Mouse (Mus musculus): Measurements from ENCODE around the gene Kctd5. TPM values are rescaled to one million over a fixed set of nuclear protein-coding genes. Genes with fewer than 3 reads are reported as not detected.
"Not testable (repeated sequence)": the region's sequence is repeated elsewhere in the genome, so short reads cannot be mapped to it uniquely, and the experiment has no call there.

The Kctd5 gene
- polyA plus RNA-seq, 2 experiments = 57.8 to 60.2 TPM

DNA sequence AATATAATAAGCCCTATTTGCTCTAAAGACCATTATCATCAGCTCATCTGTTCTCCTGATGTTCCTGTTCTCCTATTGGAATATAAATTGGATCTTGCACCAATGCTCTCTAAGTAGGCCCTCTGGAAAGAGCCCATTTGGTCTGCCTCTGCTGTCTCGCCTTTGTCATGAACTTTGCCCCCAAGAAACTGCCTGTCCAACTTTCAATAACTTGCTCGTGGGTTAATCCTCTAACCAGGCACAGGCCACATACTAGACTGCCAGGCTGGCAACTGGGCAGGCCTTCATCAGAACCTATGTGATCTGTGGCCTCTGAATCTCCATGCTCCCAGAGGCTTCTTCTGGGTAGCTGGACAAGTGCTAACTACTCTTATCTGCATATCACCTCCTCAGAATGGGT lies 31.8 kb upstream of the Kctd5 start:
- no peak overlapping the region for H3K9ac ChIP-seq (ENCODE audit: low read depth, low read length, severe bottlenecking)
- H3K27ac ChIP-seq (replicated peaks; ENCODE audit: low read depth, low read length) = no peak overlapping the region
- ATAC-seq (ENCODE audit: low FRiP score, low read depth) (no peak), DNase-seq (ENCODE audit: low spot score) (no peak)
- no peaks in the 10 kb centered on the region for H3K4me1 ChIP-seq (ENCODE audit: control insufficient read depth, insufficient read depth, low read length)
- H3K36me3 ChIP-seq (ENCODE audit: control insufficient read depth, insufficient read depth, low read length) = peaks cover 58% of the 10 kb centered on the region
- H3K9me3 ChIP-seq (ENCODE audit: control insufficient read depth, low read length) = no peaks in the 10 kb centered on the region
- H3K4me2 ChIP-seq (replicated peaks; ENCODE audit: low read depth, low read length, severe bottlenecking) = no peak overlapping the region
- 83% methylated on average over 2 of the region's 2 CpGs for WGBS
- H3K27me3 ChIP-seq (ENCODE audit: control insufficient read depth, insufficient read depth, low read length) = no peaks in the 10 kb centered on the region
- no peak for TF ChIP-seq POLR2A (IDR thresholded peaks at IDR 0.05; ENCODE audit: borderline replicate concordance, extremely low read depth, insufficient read depth, insufficient read length)
- no peak overlapping the region for H3K4me3 ChIP-seq (replicated peaks; ENCODE audit: low read length)

DNA sequence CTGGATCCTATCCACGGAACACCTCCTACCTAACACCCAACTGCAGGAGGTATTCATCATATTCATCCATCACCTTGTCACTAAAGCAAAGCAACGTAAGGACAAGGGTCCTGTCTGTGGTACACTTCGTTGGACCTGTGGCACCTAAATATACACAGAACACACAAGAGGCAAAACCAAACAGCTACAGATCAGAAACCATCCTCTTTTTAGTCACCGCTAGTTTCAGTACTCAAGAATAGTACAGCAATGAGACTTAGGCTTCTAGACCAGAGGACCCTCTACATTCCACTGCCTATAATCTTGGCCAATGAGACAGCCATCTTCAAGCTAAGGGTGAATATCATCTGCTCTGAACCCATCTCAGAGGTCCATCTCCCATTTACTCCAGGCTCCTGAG lies 25.1 kb upstream of the Kctd5 start:
- WGBS = 94% methylated on average over 4 of the region's 4 CpGs
- Histone ChIP-seq H3K27ac (replicated peaks; ENCODE audit: low read depth, low read length) (no peak overlapping the region), H3K4me1 (ENCODE audit: control insufficient read depth, insufficient read depth, low read length) (no peaks in the 10 kb centered on the region), H3K36me3 (ENCODE audit: control insufficient read depth, insufficient read depth, low read length) (peaks cover 54% of the 10 kb centered on the region), H3K9ac (ENCODE audit: low read depth, low read length, severe bottlenecking) (no peak overlapping the region), H3K9me3 (ENCODE audit: control insufficient read depth, low read length) (no peaks in the 10 kb centered on the region), H3K27me3 (ENCODE audit: control insufficient read depth, insufficient read depth, low read length) (no peaks in the 10 kb centered on the region), H3K4me2 (replicated peaks; ENCODE audit: low read depth, low read length, severe bottlenecking) (no peak overlapping the region), H3K4me3 (replicated peaks; ENCODE audit: low read length) (no peak overlapping the region)
- no peak for TF ChIP-seq POLR2A (IDR thresholded peaks at IDR 0.05; ENCODE audit: borderline replicate concordance, extremely low read depth, insufficient read depth, insufficient read length)
- DNase-seq (ENCODE audit: low spot score) (no peak), ATAC-seq (ENCODE audit: low FRiP score, low read depth) (no peak)

DNA sequence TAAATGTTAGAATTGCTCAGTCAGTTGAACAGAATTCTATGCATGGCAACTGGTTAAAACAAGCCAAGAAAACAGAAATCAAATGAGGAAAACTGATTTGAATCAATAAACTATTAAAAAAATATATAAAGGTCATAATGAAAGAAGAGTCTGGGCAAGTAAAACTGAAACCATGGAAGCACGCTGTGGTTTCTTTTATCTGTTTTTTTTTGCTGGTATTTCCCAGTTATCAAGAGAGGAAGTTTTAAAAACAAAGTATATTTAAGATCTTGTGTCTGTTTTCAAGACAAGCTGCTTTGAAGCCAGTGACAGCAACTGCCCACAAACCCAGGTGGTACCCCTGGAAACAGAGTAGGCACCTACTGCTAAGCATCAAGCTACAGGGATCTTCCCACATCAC lies 17.3 kb upstream of the Kctd5 start:
- H3K36me3 ChIP-seq (ENCODE audit: control insufficient read depth, insufficient read depth, low read length) = peaks cover 75% of the 10 kb centered on the region
- 97% methylated on average over 1 of the region's 1 CpGs for WGBS

DNA sequence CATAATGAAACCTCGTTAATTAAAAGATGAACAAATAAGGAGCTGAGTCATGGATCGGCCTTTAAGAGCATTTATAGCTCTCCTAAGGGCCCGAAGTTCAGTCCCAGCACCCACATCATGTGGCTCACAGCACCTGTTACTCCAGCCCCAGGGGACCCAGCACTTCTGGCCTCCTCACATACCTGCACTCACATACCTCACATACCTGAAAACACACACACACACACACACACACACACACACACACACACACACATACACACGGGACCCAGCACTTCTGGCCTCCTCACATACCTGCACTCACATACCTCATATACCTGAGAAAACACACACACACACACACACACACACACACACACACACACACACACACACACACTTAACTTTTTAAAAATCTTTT lies 13.1 kb upstream of the Kctd5 start:
- not testable (repeated sequence) for DNase-seq (ENCODE audit: low spot score); H3K27ac ChIP-seq (replicated peaks; ENCODE audit: low read depth, low read length); H3K4me2 ChIP-seq (replicated peaks; ENCODE audit: low read depth, low read length, severe bottlenecking); H3K9me3 ChIP-seq (ENCODE audit: control insufficient read depth, low read length); H3K4me1 ChIP-seq (ENCODE audit: control insufficient read depth, insufficient read depth, low read length); H3K4me3 ChIP-seq (replicated peaks; ENCODE audit: low read length); H3K9ac ChIP-seq (ENCODE audit: low read depth, low read length, severe bottlenecking); ATAC-seq (ENCODE audit: low FRiP score, low read depth); H3K27me3 ChIP-seq (ENCODE audit: control insufficient read depth, insufficient read depth, low read length)
- 70% methylated on average over 4 of the region's 4 CpGs for WGBS
- H3K36me3 ChIP-seq (ENCODE audit: control insufficient read depth, insufficient read depth, low read length) = peaks cover 63% of the 10 kb centered on the region

More for the DNA sequence above, 17.3 kb upstream of the Kctd5 start:
- H3K4me1 ChIP-seq (ENCODE audit: control insufficient read depth, insufficient read depth, low read length) = no peaks in the 10 kb centered on the region
- no peak for ATAC-seq (ENCODE audit: low FRiP score, low read depth)
- no peaks in the 10 kb centered on the region for H3K27me3 ChIP-seq (ENCODE audit: control insufficient read depth, insufficient read depth, low read length)
- H3K9ac ChIP-seq (ENCODE audit: low read depth, low read length, severe bottlenecking) = no peak overlapping the region
- no peak overlapping the region for H3K4me2 ChIP-seq (replicated peaks; ENCODE audit: low read depth, low read length, severe bottlenecking)
- no peak for DNase-seq (ENCODE audit: low spot score)
- no peak overlapping the region for H3K27ac ChIP-seq (replicated peaks; ENCODE audit: low read depth, low read length)
- H3K4me3 ChIP-seq (replicated peaks; ENCODE audit: low read length) = no peak overlapping the region
- H3K9me3 ChIP-seq (ENCODE audit: control insufficient read depth, low read length) = no peaks in the 10 kb centered on the region
- TF ChIP-seq POLR2A (IDR thresholded peaks at IDR 0.05; ENCODE audit: borderline replicate concordance, extremely low read depth, insufficient read depth, insufficient read length) = no peak

DNA sequence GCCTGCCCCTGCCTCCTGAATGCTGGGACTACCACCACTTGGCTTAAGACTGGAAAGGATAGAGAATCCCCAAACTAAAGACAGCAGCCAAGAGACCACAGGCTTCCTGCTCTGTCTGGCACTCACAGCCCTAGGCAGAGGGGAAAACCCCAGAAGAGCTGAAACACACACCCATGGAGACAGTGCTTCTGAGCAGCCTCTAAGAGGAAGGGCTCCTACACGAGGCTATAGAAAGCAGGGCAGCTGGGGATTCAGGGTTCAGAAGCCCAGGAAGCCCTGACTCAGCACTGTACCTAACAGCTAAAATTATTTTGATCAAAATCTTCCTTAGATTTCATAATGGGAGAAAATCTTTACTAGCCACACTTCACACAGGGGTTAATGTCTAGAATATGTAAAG lies 11.3 kb upstream of the Kctd5 start:
- no peak overlapping the region for H3K4me2 ChIP-seq (replicated peaks; ENCODE audit: low read depth, low read length, severe bottlenecking)
- no peak overlapping the region for H3K4me3 ChIP-seq (replicated peaks; ENCODE audit: low read length)
- H3K27ac ChIP-seq (replicated peaks; ENCODE audit: low read depth, low read length) = no peak overlapping the region
- DNase-seq (ENCODE audit: low spot score) (no peak), ATAC-seq (ENCODE audit: low FRiP score, low read depth) (no peak)
- no peaks in the 10 kb centered on the region for H3K9me3 ChIP-seq (ENCODE audit: control insufficient read depth, low read length)
- H3K9ac ChIP-seq (ENCODE audit: low read depth, low read length, severe bottlenecking) = no peak overlapping the region
- WGBS = 54% methylated on average over 1 of the region's 1 CpGs
- no peaks in the 10 kb centered on the region for H3K4me1 ChIP-seq (ENCODE audit: control insufficient read depth, insufficient read depth, low read length)
- no peak for TF ChIP-seq POLR2A (IDR thresholded peaks at IDR 0.05; ENCODE audit: borderline replicate concordance, extremely low read depth, insufficient read depth, insufficient read length)
- H3K36me3 ChIP-seq (ENCODE audit: control insufficient read depth, insufficient read depth, low read length) = peaks cover 65% of the 10 kb centered on the region
- no peaks in the 10 kb centered on the region for H3K27me3 ChIP-seq (ENCODE audit: control insufficient read depth, insufficient read depth, low read length)

DNA sequence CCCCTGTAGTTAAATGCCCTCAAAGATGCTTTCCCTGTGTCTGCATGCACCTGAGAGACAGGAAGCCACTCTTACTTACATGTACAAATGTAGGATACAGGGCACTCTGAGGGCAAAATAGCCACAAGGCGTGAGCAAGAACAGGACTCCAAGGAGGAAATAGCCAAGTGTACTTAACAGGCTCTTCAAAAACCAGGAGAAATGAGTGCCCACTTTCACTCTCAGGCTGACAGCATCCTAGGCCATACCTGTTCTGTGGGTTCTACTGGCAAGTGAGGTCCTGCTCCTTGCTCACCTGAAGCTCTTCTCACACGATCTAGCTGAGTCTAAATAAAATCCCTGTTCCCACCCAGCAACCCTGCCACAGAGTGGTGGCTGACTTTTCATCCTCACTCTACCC lies 3.8 kb upstream of the Kctd5 start:
- H3K4me2 ChIP-seq (replicated peaks; ENCODE audit: low read depth, low read length, severe bottlenecking) = no peak overlapping the region
- peaks cover 3% of the 10 kb centered on the region for H3K4me1 ChIP-seq (ENCODE audit: control insufficient read depth, insufficient read depth, low read length)
- DNase-seq (ENCODE audit: low spot score) = no peak
- H3K27me3 ChIP-seq (ENCODE audit: control insufficient read depth, insufficient read depth, low read length) = no peaks in the 10 kb centered on the region
- no peak overlapping the region for H3K4me3 ChIP-seq (replicated peaks; ENCODE audit: low read length)
- H3K9me3 ChIP-seq (ENCODE audit: control insufficient read depth, low read length) = no peaks in the 10 kb centered on the region
- peaks cover 48% of the 10 kb centered on the region for H3K36me3 ChIP-seq (ENCODE audit: control insufficient read depth, insufficient read depth, low read length)
- no peak overlapping the region for H3K27ac ChIP-seq (replicated peaks; ENCODE audit: low read depth, low read length)
- TF ChIP-seq POLR2A (IDR thresholded peaks at IDR 0.05; ENCODE audit: borderline replicate concordance, extremely low read depth, insufficient read depth, insufficient read length) = no peak
- WGBS = 91% methylated on average over 2 of the region's 2 CpGs
- H3K9ac ChIP-seq (ENCODE audit: low read depth, low read length, severe bottlenecking) = no peak overlapping the region
- no peak for ATAC-seq (ENCODE audit: low FRiP score, low read depth)
